Mouse (Mus musculus) E14TG2a.4 (cell line): Measurements from ENCODE around the gene Tpp1.
A peak's percentile ranks its signal among the peaks of the same experiment; 100 is the strongest.

Experiments
- H3K27me3 ChIP-seq: 2 replicates; pipeline ENCODE4 v1.6.1; 2014; ENCODE audit warnings: low read length, control low read depth; ENCODE audit not compliant: insufficient read depth
- H3K36me3 ChIP-seq: 2 replicates; pipeline ENCODE4 v1.6.1; 2014; ENCODE audit warnings: low read length, control low read depth; ENCODE audit not compliant: insufficient read depth
- H3K4me1 ChIP-seq: replicated peaks from 2 replicates; pipeline ENCODE4 v1.6.1; 2014; ENCODE audit warnings: low read depth, low read length, control low read depth
- H3K4me3 ChIP-seq: replicated peaks from 2 replicates; pipeline ENCODE4 v1.5.1; 2014; ENCODE audit warnings: mild to moderate bottlenecking, low read length
- H3K9me3 ChIP-seq: 2 replicates; pipeline ENCODE4 v1.6.1; 2014; ENCODE audit warnings: low read length, control low read depth
- CTCF ChIP-seq: conservative IDR thresholded peaks from 2 replicates; pipeline ENCODE4 v1.5.1; 2014; ENCODE audit warnings: low read length
- NANOG ChIP-seq: IDR thresholded peaks from 2 replicates; pipeline ENCODE4 v1.6.1; 2014; ENCODE audit warnings: borderline replicate concordance, low read length, mixed read lengths
- POU5F1 ChIP-seq: IDR thresholded peaks from 2 replicates; pipeline ENCODE4 v1.6.1; 2014; ENCODE audit warnings: low read length, borderline replicate concordance

Tpp1 gene

DNA sequence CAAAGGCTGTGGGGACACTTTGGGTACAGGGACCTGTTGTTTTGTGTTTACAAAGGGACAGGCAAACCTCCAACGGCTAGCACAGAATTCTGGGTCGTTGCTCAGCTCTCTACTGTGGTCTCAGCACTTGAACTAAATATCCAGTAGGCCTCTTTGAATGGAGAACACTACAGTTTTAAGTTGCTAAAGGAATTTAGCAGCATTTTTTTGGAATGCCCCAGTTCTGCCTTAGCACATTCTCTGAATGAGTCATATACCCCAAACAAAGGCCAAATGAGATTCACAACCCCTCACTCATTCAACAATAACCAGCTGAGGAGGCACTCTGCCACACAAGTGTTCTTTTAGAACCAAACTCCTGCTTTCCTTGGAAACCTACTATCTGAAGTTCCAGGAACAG lies 30.1 kb downstream of the Tpp1 start:
- Histone ChIP-seq H3K9me3 (no peaks in the 10 kb centered on the region), H3K4me3 (no peak overlapping the region), H3K4me1 (peaks cover 14% of the 10 kb centered on the region; the same call in 1 of the 2 replicates), H3K36me3 (no peaks in the 10 kb centered on the region), H3K27me3 (peaks cover 9% of the 10 kb centered on the region; the same call in 1 of the 2 replicates)
- TF ChIP-seq CTCF, result no peak

DNA sequence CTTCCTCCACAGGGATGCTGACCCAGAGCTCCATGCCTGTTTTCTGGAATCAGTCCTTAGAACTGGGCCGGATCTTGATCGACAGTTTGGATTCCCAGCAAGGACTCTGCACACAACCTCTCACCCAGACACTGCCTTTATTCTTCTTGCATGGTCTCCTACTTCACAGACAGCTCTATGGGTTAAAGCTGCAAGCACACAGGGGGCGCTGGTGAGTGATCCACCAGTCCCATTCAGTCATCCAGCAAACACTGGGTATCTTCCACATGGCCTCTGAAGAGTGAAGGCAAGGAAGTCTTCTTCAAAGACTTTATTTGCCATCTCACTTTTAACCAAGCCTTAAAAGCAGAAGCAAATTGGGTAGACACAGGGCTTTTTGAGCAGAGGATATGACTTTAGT lies 36.7 kb downstream of the Tpp1 start:
- Histone ChIP-seq H3K9me3 (no peaks in the 10 kb centered on the region), H3K4me1 (peaks cover under 1% of the 10 kb centered on the region; the same call in 1 of the 2 replicates), H3K36me3 (no peaks in the 10 kb centered on the region), H3K4me3 (no peak overlapping the region), H3K27me3 (peaks cover 4% of the 10 kb centered on the region; the same call in 1 of the 2 replicates)
- TF ChIP-seq POU5F1 (no peak), CTCF (peak; percentile 40), NANOG (no peak)

DNA sequence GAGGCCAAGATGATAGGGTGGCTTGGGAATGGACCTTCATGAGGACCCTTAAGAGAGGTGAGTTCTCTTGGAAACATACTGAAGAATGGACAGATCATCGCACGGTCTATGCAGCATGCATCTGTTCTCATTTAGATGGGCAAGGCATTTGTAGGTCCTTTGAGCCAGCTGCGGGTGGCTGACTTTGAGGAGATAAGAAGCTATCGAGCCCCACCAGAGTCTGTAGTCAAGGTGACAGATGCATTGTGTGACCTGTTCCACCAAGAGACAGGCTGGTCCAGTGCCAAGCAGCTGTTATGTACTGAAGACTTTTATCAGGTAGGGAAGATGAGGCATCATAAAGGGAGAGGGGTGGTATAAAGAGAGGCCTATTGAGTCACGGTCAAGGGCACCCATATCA lies 43.3 kb downstream of the Tpp1 start:
- H3K36me3 ChIP-seq, result no peaks in the 10 kb centered on the region
- H3K27me3 ChIP-seq, result peaks cover 6% of the 10 kb centered on the region; the same call in 1 of the 2 replicates
- H3K9me3 ChIP-seq, result no peaks in the 10 kb centered on the region
- no peak for TF ChIP-seq NANOG
- no peak for TF ChIP-seq POU5F1
- TF ChIP-seq CTCF, result no peak
- no peaks in the 10 kb centered on the region for H3K4me1 ChIP-seq
- no peak overlapping the region for H3K4me3 ChIP-seq

DNA sequence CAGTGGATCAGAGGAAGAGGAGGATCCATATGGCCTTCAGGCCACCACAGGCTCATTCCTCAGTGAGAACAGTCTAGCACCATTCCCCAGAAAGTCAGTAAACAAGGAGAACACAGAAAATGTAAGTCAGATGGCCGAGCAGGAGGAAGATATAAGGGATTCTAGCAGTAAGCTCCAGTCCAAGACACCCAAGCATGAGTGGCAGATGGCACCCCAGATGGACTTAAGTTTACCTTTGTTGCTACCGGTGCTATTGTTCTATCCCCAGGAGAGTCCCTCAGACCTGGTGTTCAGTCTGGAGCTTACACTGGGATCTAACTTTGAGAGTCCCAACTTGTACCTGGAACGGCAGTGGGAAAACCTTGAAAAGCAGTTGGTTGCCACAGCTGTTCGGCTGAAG lies 48.2 kb downstream of the Tpp1 start:
- Histone ChIP-seq H3K4me3 (no peak overlapping the region), H3K27me3 (peaks cover 7% of the 10 kb centered on the region; the same call in 1 of the 2 replicates), H3K4me1 (peaks cover 3% of the 10 kb centered on the region; the same call in 1 of the 2 replicates), H3K9me3 (no peaks in the 10 kb centered on the region; the same call in 1 of the 2 replicates), H3K36me3 (no peaks in the 10 kb centered on the region)
- TF ChIP-seq CTCF (no peak), NANOG (no peak), POU5F1 (no peak)

DNA sequence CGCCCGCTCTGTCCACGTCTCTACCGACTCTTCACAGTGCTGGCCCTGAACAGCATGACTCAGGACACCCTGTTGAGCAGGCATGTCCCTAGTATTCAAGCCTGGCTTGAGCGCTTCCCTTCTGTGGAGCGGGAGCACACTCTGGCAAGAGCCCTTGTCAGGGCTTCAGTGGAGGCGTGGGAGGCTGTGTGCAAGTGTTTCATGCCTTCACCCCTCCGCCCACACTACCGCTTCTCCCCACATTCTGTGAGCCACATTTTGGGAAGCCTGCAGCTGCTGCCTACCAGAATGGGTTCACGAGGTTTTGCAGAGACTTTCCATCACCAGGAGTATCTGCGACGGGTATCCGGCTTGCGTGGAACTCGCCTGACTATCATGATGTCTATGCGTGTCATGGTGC lies 48.9 kb downstream of the Tpp1 start:
- TF ChIP-seq NANOG (no peak), POU5F1 (no peak), CTCF (no peak)
- Histone ChIP-seq H3K4me3 (peak overlapping the region; percentile 11; the same call in 1 of the 2 replicates), H3K9me3 (no peaks in the 10 kb centered on the region; the same call in 1 of the 2 replicates), H3K36me3 (no peaks in the 10 kb centered on the region), H3K4me1 (peaks cover 3% of the 10 kb centered on the region; the same call in 1 of the 2 replicates), H3K27me3 (peaks cover 7% of the 10 kb centered on the region; the same call in 1 of the 2 replicates)
